Mouse (Mus musculus) v-Abl transformed pro-B cells (cell line): Measurements from ENCODE around the gene Begain.

Experiments
- in situ Hi-C, 2 experiments: fragments of 400-800 bp; cut with MboI; formaldehyde crosslinking; loops; one replicate each; pipeline ENCODE4 v1.15.1; 2025; ENCODE audit not compliant: unreplicated experiment in 2 of 2

The Begain gene

DNA sequence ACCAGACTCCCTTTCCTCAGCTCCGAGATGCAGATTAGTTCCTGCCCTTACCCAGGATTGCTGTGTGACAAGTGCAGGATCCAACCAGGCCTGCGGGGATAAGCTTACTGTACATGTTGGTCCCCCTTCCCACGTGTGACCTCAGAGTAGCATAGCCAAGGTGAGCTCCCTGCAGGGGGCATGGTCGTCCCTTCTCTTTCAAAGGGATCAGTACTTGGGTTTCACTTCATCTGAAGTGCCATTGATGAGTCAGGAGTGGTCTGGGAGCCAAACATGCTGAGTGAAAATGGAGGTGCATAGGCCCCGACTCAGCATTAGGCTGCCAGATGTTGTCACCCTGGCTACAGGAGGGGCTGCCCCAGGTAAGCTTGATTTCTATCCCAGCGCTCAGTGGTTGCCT, 83.0 kb downstream of the Begain start:
- in situ Hi-C loops: no loop called here

DNA sequence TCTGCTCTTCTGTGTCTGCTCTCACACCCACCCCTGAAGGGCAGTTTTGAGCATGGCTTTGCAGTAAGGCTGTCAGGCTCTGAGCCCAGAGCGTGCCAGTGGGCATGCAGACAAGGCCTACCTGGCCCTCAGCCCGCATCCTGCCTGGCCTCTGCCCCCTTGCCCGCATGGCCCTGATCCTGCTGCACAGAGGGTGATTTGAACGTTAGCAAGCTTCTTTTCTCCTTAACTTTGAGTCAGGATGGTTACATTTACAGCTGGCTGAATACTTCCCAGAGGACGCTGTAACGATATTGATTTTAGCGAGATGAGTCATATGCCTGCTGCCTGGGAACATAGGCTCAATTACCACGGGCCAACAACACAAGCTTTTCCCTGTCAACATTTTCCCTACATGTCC, 83.5 kb downstream of the Begain start:
- in situ Hi-C loops: no loop called here

DNA sequence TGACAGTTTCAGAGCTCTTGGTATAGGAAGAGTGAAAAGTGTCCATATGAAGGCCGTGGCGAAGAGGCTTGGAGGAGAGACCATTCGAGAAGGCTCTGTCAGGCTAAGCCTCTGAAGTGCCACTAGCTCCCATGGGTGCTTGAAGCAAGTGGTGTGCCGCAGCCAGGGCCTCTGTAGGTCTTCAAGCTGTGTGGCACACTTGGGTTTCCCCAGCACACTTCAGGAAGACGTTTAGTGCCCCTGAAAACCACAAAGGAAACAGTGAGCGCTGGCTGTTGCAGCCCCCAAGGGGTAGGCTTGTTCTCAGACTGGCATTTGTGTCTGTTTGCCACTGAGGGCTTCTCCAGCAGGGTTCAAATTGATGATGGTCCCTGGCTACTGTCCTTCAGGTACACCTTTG, 84.5 kb downstream of the Begain start:
- in situ Hi-C loops: no loop called here

DNA sequence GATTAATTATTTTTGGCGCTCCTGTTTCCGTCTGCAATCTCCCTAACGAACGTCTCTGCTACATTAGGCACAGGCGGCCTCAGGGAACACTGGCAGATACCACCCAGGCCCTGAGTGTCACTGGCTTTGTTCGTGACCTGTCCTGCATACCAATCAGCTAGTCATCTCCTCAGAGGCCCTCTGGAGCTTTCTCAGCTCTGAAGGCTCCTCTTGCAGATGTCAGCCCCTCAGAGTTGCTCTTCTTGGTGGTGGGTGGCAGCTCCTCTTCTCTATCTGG, 85.4 kb downstream of the Begain start:
- in situ Hi-C loops: no loop called here
